Mouse (Mus musculus): Measurements from ENCODE around the gene Bdnf. TPM values are rescaled to one million over a fixed set of nuclear protein-coding genes. Genes with fewer than 3 reads are reported as not detected.
A peak's percentile ranks its signal among the peaks of the same experiment; 100 is the strongest.

The Bdnf gene
- polyA plus RNA-seq (2015; fragmentation: Nextera tagmentation; extraction: Ambion mirVana): 2.0 and 2.1 TPM in 2 replicates

- no peak for TF ChIP-seq EP300 (optimal IDR thresholded peaks at IDR 0.05)
- no peak for TF ChIP-seq CTCF (IDR thresholded peaks at IDR 0.05; ENCODE audit: low read depth)
- Histone ChIP-seq H3K4me1 (replicated peaks; ENCODE audit: control insufficient read depth, insufficient read depth) (no peaks in the 10 kb centered on the region; the same call in 1 of the 2 replicates), H3K27ac (replicated peaks) (no peak within 1 kb of the TSS), H3K36me3 (ENCODE audit: control insufficient read depth, insufficient read depth, low read length) (no peaks in the 10 kb centered on the region), H3K9ac (ENCODE audit: low read length) (no peak within 1 kb of the TSS), H3K4me3 (ENCODE audit: low read depth, low read length) (peak within 1 kb of the TSS; percentile 13; the same call in 1 of the 2 replicates), H3K27me3 (ENCODE audit: control insufficient read depth, insufficient read depth, low read length) (peaks cover 19% of the 10 kb centered on the region), H3K4me2 (replicated peaks; ENCODE audit: low read depth) (peak within 1 kb of the TSS; percentile 46), H3K9me3 (ENCODE audit: control insufficient read depth, low read length) (no peaks in the 10 kb centered on the region)
- 2% methylated on average over 15 of the region's 15 CpGs for WGBS
- no peak for DNase-seq (ENCODE audit: low spot score)
- ATAC-seq (ENCODE audit: low FRiP score, low TSS enrichment): no peak
These were observed at the start of gene Bdnf for GRCm38 (mm10) chr2:109674532-109674931. TSS of gene Bdnf (plus strand) at chr2:109674700.

GRCm38 (mm10) chr2:109626864-109627263 is 47.6 kb upstream of the Bdnf start:
- no peak overlapping the region for H3K4me3 ChIP-seq (ENCODE audit: low read depth, low read length)
- no peak overlapping the region for H3K9ac ChIP-seq (ENCODE audit: low read length)
- no peaks in the 10 kb centered on the region for H3K4me1 ChIP-seq (replicated peaks; ENCODE audit: control insufficient read depth, insufficient read depth)
- DNase-seq (ENCODE audit: low spot score): no peak
- H3K27ac ChIP-seq (replicated peaks): no peak overlapping the region
- TF ChIP-seq CTCF (IDR thresholded peaks at IDR 0.05; ENCODE audit: low read depth) (no peak), EP300 (optimal IDR thresholded peaks at IDR 0.05) (no peak)
- no peak for ATAC-seq (ENCODE audit: low FRiP score, low TSS enrichment)
- H3K9me3 ChIP-seq (ENCODE audit: control insufficient read depth, low read length): no peaks in the 10 kb centered on the region
- H3K27me3 ChIP-seq (ENCODE audit: control insufficient read depth, insufficient read depth, low read length): no peaks in the 10 kb centered on the region
- WGBS: 51% methylated on average over 6 of the region's 6 CpGs
- no peak overlapping the region for H3K4me2 ChIP-seq (replicated peaks; ENCODE audit: low read depth)
- H3K36me3 ChIP-seq (ENCODE audit: control insufficient read depth, insufficient read depth, low read length): no peaks in the 10 kb centered on the region

GRCm38 (mm10) chr2:109673509-109674455 is 718 bp upstream of the Bdnf start:
- 1% methylated on average over 48 of the region's 48 CpGs for WGBS
- DNase-seq (ENCODE audit: low spot score) (no peak), ATAC-seq (ENCODE audit: low FRiP score, low TSS enrichment) (peak; percentile 15; the same call in 1 of the 2 replicates)
- TF ChIP-seq CTCF (IDR thresholded peaks at IDR 0.05; ENCODE audit: low read depth): no peak
- TF ChIP-seq EP300 (optimal IDR thresholded peaks at IDR 0.05): no peak
- H3K9me3 ChIP-seq (ENCODE audit: control insufficient read depth, low read length): no peaks in the 10 kb centered on the region
- H3K9ac ChIP-seq (ENCODE audit: low read length): no peak overlapping the region
- peak overlapping the region; percentile 13; the same call in 1 of the 2 replicates for H3K4me3 ChIP-seq (ENCODE audit: low read depth, low read length)
- H3K4me2 ChIP-seq (replicated peaks; ENCODE audit: low read depth): peak overlapping the region; percentile 46
- no peaks in the 10 kb centered on the region; the same call in 1 of the 2 replicates for H3K4me1 ChIP-seq (replicated peaks; ENCODE audit: control insufficient read depth, insufficient read depth)
- H3K36me3 ChIP-seq (ENCODE audit: control insufficient read depth, insufficient read depth, low read length): no peaks in the 10 kb centered on the region
- peaks cover 19% of the 10 kb centered on the region for H3K27me3 ChIP-seq (ENCODE audit: control insufficient read depth, insufficient read depth, low read length)
- H3K27ac ChIP-seq (replicated peaks): no peak overlapping the region

- TF ChIP-seq CTCF (IDR thresholded peaks at IDR 0.05; ENCODE audit: low read depth): no peak
- no peak for TF ChIP-seq EP300 (optimal IDR thresholded peaks at IDR 0.05)
- Histone ChIP-seq H3K4me1 (replicated peaks; ENCODE audit: control insufficient read depth, insufficient read depth) (no peaks in the 10 kb centered on the region; the same call in 1 of the 2 replicates), H3K9me3 (ENCODE audit: control insufficient read depth, low read length) (no peaks in the 10 kb centered on the region), H3K4me3 (ENCODE audit: low read depth, low read length) (no peak overlapping the region), H3K27me3 (ENCODE audit: control insufficient read depth, insufficient read depth, low read length) (peaks cover 19% of the 10 kb centered on the region), H3K9ac (ENCODE audit: low read length) (no peak overlapping the region), H3K27ac (replicated peaks) (no peak overlapping the region), H3K4me2 (replicated peaks; ENCODE audit: low read depth) (no peak overlapping the region), H3K36me3 (ENCODE audit: control insufficient read depth, insufficient read depth, low read length) (no peaks in the 10 kb centered on the region)
- DNase-seq (ENCODE audit: low spot score): no peak
- no peak for ATAC-seq (ENCODE audit: low FRiP score, low TSS enrichment)
- WGBS: 13% methylated on average over 11 of the region's 11 CpGs
These were observed 551 bp downstream of the Bdnf start for GRCm38 (mm10) chr2:109675051-109675450.

- H3K4me2 ChIP-seq (replicated peaks; ENCODE audit: low read depth): no peak overlapping the region
- TF ChIP-seq EP300 (optimal IDR thresholded peaks at IDR 0.05): no peak
- peak; percentile 26; the same call in 1 of the 2 replicates for TF ChIP-seq CTCF (IDR thresholded peaks at IDR 0.05; ENCODE audit: low read depth)
- H3K36me3 ChIP-seq (ENCODE audit: control insufficient read depth, insufficient read depth, low read length): no peaks in the 10 kb centered on the region
- no peaks in the 10 kb centered on the region for H3K9me3 ChIP-seq (ENCODE audit: control insufficient read depth, low read length)
- no peak overlapping the region for H3K27ac ChIP-seq (replicated peaks)
- ATAC-seq (ENCODE audit: low FRiP score, low TSS enrichment): 0 out of 2 replicates have a peak, but pooled peaks have one; percentile 54
- peak; percentile 78 for DNase-seq (ENCODE audit: low spot score)
- no peak overlapping the region for H3K4me3 ChIP-seq (ENCODE audit: low read depth, low read length)
- H3K27me3 ChIP-seq (ENCODE audit: control insufficient read depth, insufficient read depth, low read length): peaks cover 19% of the 10 kb centered on the region
- H3K4me1 ChIP-seq (replicated peaks; ENCODE audit: control insufficient read depth, insufficient read depth): no peaks in the 10 kb centered on the region; the same call in 1 of the 2 replicates
- WGBS: under 1% methylated on average over 29 of the region's 29 CpGs
- H3K9ac ChIP-seq (ENCODE audit: low read length): no peak overlapping the region
These were observed 1.6 kb downstream of the Bdnf start for GRCm38 (mm10) chr2:109675973-109676617.
